Mouse (Mus musculus): ENCODE data around the gene Carns1. TPM values are rescaled to one million over a fixed set of nuclear protein-coding genes. Genes with fewer than 3 reads are reported as not detected.
A peak's percentile ranks its signal among the peaks of the same experiment; 100 is the strongest.
"Not testable (repeated sequence)": the region's sequence is repeated elsewhere in the genome, so short reads cannot be mapped to it uniquely, and the experiment has no call there.

Gene Carns1
- polyA plus RNA-seq, 1 experiment from 2014 or later, result 0.90 TPM

GRCm38 (mm10) chr19:4135963-4136345, 39.3 kb downstream of the Carns1 start:
- peak; percentile 66 for ATAC-seq
- 17% methylated on average over 8 of the region's 8 CpGs for WGBS

GRCm38 (mm10) chr19:4135229-4135962, 39.9 kb downstream of the Carns1 start:
- ATAC-seq; H3K27me3 ChIP-seq (replicated peaks; ENCODE audit: control insufficient read depth, insufficient read depth, low read length); H3K4me2 ChIP-seq (replicated peaks; ENCODE audit: low read depth); H3K9me3 ChIP-seq (ENCODE audit: control insufficient read depth); H3K4me1 ChIP-seq (replicated peaks; ENCODE audit: control insufficient read depth, insufficient read depth, low read length); H3K9ac ChIP-seq (ENCODE audit: low read depth, low read length); H3K27ac ChIP-seq (ENCODE audit: low read depth, low read length); H3K4me3 ChIP-seq (ENCODE audit: low read depth, low read length): not testable (repeated sequence)
- WGBS, result 81% methylated on average over 6 of the region's 6 CpGs
- peaks cover 23% of the 10 kb centered on the region for H3K36me3 ChIP-seq (ENCODE audit: control insufficient read depth, insufficient read depth)

More at GRCm38 (mm10) chr19:4135963-4136345, 39.3 kb downstream of the Carns1 start:
- H3K9ac ChIP-seq (ENCODE audit: low read depth, low read length); H3K9me3 ChIP-seq (ENCODE audit: control insufficient read depth); H3K27me3 ChIP-seq (replicated peaks; ENCODE audit: control insufficient read depth, insufficient read depth, low read length); H3K4me3 ChIP-seq (ENCODE audit: low read depth, low read length); H3K4me2 ChIP-seq (replicated peaks; ENCODE audit: low read depth); H3K27ac ChIP-seq (ENCODE audit: low read depth, low read length); H3K4me1 ChIP-seq (replicated peaks; ENCODE audit: control insufficient read depth, insufficient read depth, low read length): not testable (repeated sequence)
- peak; percentile 70 for TF ChIP-seq CTCF (IDR thresholded peaks at IDR 0.05; ENCODE audit: low read depth)
- H3K36me3 ChIP-seq (ENCODE audit: control insufficient read depth, insufficient read depth), result peaks cover 22% of the 10 kb centered on the region

- Histone ChIP-seq H3K4me3 (ENCODE audit: low read depth, low read length) (no peak overlapping the region), H3K9me3 (ENCODE audit: control insufficient read depth) (no peaks in the 10 kb centered on the region), H3K27me3 (replicated peaks; ENCODE audit: control insufficient read depth, insufficient read depth, low read length) (no peaks in the 10 kb centered on the region), H3K4me2 (replicated peaks; ENCODE audit: low read depth) (no peak overlapping the region), H3K9ac (ENCODE audit: low read depth, low read length) (no peak overlapping the region), H3K4me1 (replicated peaks; ENCODE audit: control insufficient read depth, insufficient read depth, low read length) (no peaks in the 10 kb centered on the region), H3K27ac (ENCODE audit: low read depth, low read length) (no peak overlapping the region), H3K36me3 (ENCODE audit: control insufficient read depth, insufficient read depth) (peaks cover 33% of the 10 kb centered on the region)
- no peak for ATAC-seq
- 87% methylated on average over 4 of the region's 4 CpGs for WGBS
- TF ChIP-seq CTCF (IDR thresholded peaks at IDR 0.05; ENCODE audit: low read depth), result no peak
These were observed 40.9 kb downstream of the Carns1 start for GRCm38 (mm10) chr19:4134354-4134753.

- TF ChIP-seq CTCF (IDR thresholded peaks at IDR 0.05; ENCODE audit: low read depth), result peak; percentile 50
- no peak for ATAC-seq
- no peak overlapping the region for H3K27ac ChIP-seq (ENCODE audit: low read depth, low read length)
- H3K9me3 ChIP-seq (ENCODE audit: control insufficient read depth), result no peaks in the 10 kb centered on the region
- no peak overlapping the region for H3K4me2 ChIP-seq (replicated peaks; ENCODE audit: low read depth)
- H3K4me3 ChIP-seq (ENCODE audit: low read depth, low read length), result no peak overlapping the region
- H3K27me3 ChIP-seq (replicated peaks; ENCODE audit: control insufficient read depth, insufficient read depth, low read length), result no peaks in the 10 kb centered on the region
- peaks cover 42% of the 10 kb centered on the region for H3K36me3 ChIP-seq (ENCODE audit: control insufficient read depth, insufficient read depth)
- whole genome bisulfite sequencing, result 91% methylated on average over 2 of the region's 2 CpGs
- no peak overlapping the region for H3K9ac ChIP-seq (ENCODE audit: low read depth, low read length)
- 0 out of 2 replicates have a peak, but pooled peaks cover 3% of the 10 kb centered on the region for H3K4me1 ChIP-seq (replicated peaks; ENCODE audit: control insufficient read depth, insufficient read depth, low read length)
These were observed 43.5 kb downstream of the Carns1 start for GRCm38 (mm10) chr19:4131768-4132167.

GRCm38 (mm10) chr19:4131075-4131474, 44.2 kb downstream of the Carns1 start:
- Histone ChIP-seq H3K4me2 (replicated peaks; ENCODE audit: low read depth) (no peak overlapping the region), H3K9me3 (ENCODE audit: control insufficient read depth) (no peaks in the 10 kb centered on the region), H3K4me3 (ENCODE audit: low read depth, low read length) (no peak overlapping the region), H3K9ac (ENCODE audit: low read depth, low read length) (no peak overlapping the region), H3K36me3 (ENCODE audit: control insufficient read depth, insufficient read depth) (peaks cover 42% of the 10 kb centered on the region), H3K4me1 (replicated peaks; ENCODE audit: control insufficient read depth, insufficient read depth, low read length) (0 out of 2 replicates have a peak, but pooled peaks cover 3% of the 10 kb centered on the region), H3K27me3 (replicated peaks; ENCODE audit: control insufficient read depth, insufficient read depth, low read length) (no peaks in the 10 kb centered on the region), H3K27ac (ENCODE audit: low read depth, low read length) (no peak overlapping the region)
- ATAC-seq, result no peak
- TF ChIP-seq CTCF (IDR thresholded peaks at IDR 0.05; ENCODE audit: low read depth), result no peak
- WGBS, result 89% methylated on average over 5 of the region's 5 CpGs

GRCm38 (mm10) chr19:4130106-4130505, 45.2 kb downstream of the Carns1 start:
- Histone ChIP-seq H3K9ac (ENCODE audit: low read depth, low read length) (no peak overlapping the region), H3K4me3 (ENCODE audit: low read depth, low read length) (no peak overlapping the region), H3K27ac (ENCODE audit: low read depth, low read length) (no peak overlapping the region), H3K36me3 (ENCODE audit: control insufficient read depth, insufficient read depth) (peaks cover 42% of the 10 kb centered on the region), H3K4me1 (replicated peaks; ENCODE audit: control insufficient read depth, insufficient read depth, low read length) (0 out of 2 replicates have a peak, but pooled peaks cover 4% of the 10 kb centered on the region), H3K4me2 (replicated peaks; ENCODE audit: low read depth) (no peak overlapping the region), H3K27me3 (replicated peaks; ENCODE audit: control insufficient read depth, insufficient read depth, low read length) (no peaks in the 10 kb centered on the region), H3K9me3 (ENCODE audit: control insufficient read depth) (no peaks in the 10 kb centered on the region)
- 83% methylated on average over 4 of the region's 4 CpGs for WGBS
- TF ChIP-seq CTCF (IDR thresholded peaks at IDR 0.05; ENCODE audit: low read depth), result no peak
- ATAC-seq, result no peak

Data from intestine, postnatal 0 days (tissue).